Mouse (Mus musculus): Measurements from ENCODE around the gene E430018J23Rik. TPM values are rescaled to one million over a fixed set of nuclear protein-coding genes. Genes with fewer than 3 reads are reported as not detected.
"Not testable (repeated sequence)": the region's sequence is repeated elsewhere in the genome, so short reads cannot be mapped to it uniquely, and the experiment has no call there.

The E430018J23Rik gene
- total and polyA plus RNA-seq, 2 experiments from 2014 or later = 3.3 to 12.1 TPM

DNA sequence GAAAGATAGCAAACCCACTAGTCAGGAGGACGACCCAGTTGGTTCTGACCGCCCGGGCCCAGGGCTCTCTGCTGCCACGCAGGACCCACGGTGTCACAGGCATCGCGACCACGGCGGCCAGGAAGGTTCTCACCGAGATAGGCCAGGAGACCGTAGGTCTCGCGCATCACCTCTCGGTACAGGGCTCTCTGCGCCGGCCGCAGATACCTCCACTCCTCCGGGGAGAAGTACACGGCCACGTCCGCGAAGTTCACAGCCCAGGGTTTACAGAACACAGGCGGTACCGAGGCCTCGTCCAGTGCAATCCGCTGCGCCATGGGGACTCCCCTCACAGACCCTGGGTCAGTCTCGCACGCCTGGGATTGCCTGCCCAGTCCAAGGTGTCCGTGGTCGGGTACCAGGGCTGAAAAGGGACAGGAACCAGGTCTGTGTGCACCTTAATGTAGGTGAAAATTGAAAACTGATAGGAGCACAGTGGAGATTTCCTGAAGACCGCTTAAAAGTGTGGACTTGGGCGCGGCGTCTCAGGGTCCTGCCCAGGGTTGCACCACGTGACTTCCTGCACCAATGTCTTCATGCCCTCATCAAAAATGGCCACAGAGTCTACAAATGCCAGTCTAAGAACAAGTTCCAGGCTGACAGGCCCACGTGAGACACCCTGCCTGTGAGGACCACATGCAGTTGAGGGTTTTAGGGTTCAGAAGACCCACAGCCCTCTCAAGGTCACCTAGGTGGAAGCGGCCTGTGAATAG, 6.6 kb downstream of the E430018J23Rik start, which contains the start of gene 9130019O22Rik:
Gene 9130019O22Rik (minus strand): TSS at position 526 of the 752 bp plus-strand sequence.
- Histone ChIP-seq H3K36me3 (replicated peaks; ENCODE audit: control insufficient read depth, insufficient read depth, low read length) (peaks cover 7% of the 10 kb centered on the region), H3K4me1 (ENCODE audit: control insufficient read depth, insufficient read depth) (no peaks in the 10 kb centered on the region)

GRCm38 (mm10) chr7:127385560-127385959, 7.9 kb downstream of the E430018J23Rik start:
- ATAC-seq (ENCODE audit: insufficient read depth, low read depth); H3K27ac ChIP-seq (ENCODE audit: low read depth); H3K4me2 ChIP-seq (ENCODE audit: low read depth, low read length); H3K4me3 ChIP-seq (ENCODE audit: low read depth, low read length); H3K9ac ChIP-seq (replicated peaks; ENCODE audit: low read depth, low read length); H3K27me3 ChIP-seq (ENCODE audit: control insufficient read depth, insufficient read depth, low read length); H3K9me3 ChIP-seq (replicated peaks; ENCODE audit: control insufficient read depth, low read length); H3K4me1 ChIP-seq (ENCODE audit: control insufficient read depth, insufficient read depth); DNase-seq (ENCODE audit: low spot score); H3K36me3 ChIP-seq (replicated peaks; ENCODE audit: control insufficient read depth, insufficient read depth, low read length): not testable (repeated sequence)
- WGBS = 90% methylated on average over 4 of the region's 4 CpGs

More for the DNA sequence above, 6.6 kb downstream of the E430018J23Rik start, which contains the start of gene 9130019O22Rik:
- WGBS = 9% methylated on average over 36 of the region's 38 CpGs
- DNase-seq (ENCODE audit: low spot score) (peak; percentile 90), ATAC-seq (ENCODE audit: insufficient read depth, low read depth) (peak; percentile 88)
- no peak for TF ChIP-seq EP300 (IDR thresholded peaks at IDR 0.05; ENCODE audit: low read depth)
- TF ChIP-seq CTCF (IDR thresholded peaks at IDR 0.05; ENCODE audit: low read depth) = no peak
- Histone ChIP-seq H3K27me3 (ENCODE audit: control insufficient read depth, insufficient read depth, low read length) (no peaks in the 10 kb centered on the region), H3K4me2 (ENCODE audit: low read depth, low read length) (peak within 1 kb of the TSS; percentile 73), H3K4me3 (ENCODE audit: low read depth, low read length) (peak within 1 kb of the TSS; percentile 66), H3K9me3 (replicated peaks; ENCODE audit: control insufficient read depth, low read length) (no peaks in the 10 kb centered on the region), H3K27ac (ENCODE audit: low read depth) (peak within 1 kb of the TSS; percentile 54; the same call in 1 of the 2 replicates), H3K9ac (replicated peaks; ENCODE audit: low read depth, low read length) (peak within 1 kb of the TSS; percentile 67)

GRCm38 (mm10) chr7:127378310-127378921, 15.0 kb downstream of the E430018J23Rik start:
- DNase-seq (ENCODE audit: low spot score) = no peak
- H3K36me3 ChIP-seq (replicated peaks; ENCODE audit: control insufficient read depth, insufficient read depth, low read length) = no peaks in the 10 kb centered on the region
- ATAC-seq (ENCODE audit: insufficient read depth, low read depth) = no peak
- no peaks in the 10 kb centered on the region for H3K27me3 ChIP-seq (ENCODE audit: control insufficient read depth, insufficient read depth, low read length)
- H3K4me3 ChIP-seq (ENCODE audit: low read depth, low read length) = no peak overlapping the region
- TF ChIP-seq EP300 (IDR thresholded peaks at IDR 0.05; ENCODE audit: low read depth) = no peak
- no peak for TF ChIP-seq CTCF (IDR thresholded peaks at IDR 0.05; ENCODE audit: low read depth)
- no peak overlapping the region for H3K9ac ChIP-seq (replicated peaks; ENCODE audit: low read depth, low read length)
- no peak overlapping the region for H3K4me2 ChIP-seq (ENCODE audit: low read depth, low read length)
- H3K27ac ChIP-seq (ENCODE audit: low read depth) = no peak overlapping the region
- H3K9me3 ChIP-seq (replicated peaks; ENCODE audit: control insufficient read depth, low read length) = no peaks in the 10 kb centered on the region
- WGBS = 57% methylated on average over 6 of the region's 6 CpGs
- no peaks in the 10 kb centered on the region for H3K4me1 ChIP-seq (ENCODE audit: control insufficient read depth, insufficient read depth)

DNA sequence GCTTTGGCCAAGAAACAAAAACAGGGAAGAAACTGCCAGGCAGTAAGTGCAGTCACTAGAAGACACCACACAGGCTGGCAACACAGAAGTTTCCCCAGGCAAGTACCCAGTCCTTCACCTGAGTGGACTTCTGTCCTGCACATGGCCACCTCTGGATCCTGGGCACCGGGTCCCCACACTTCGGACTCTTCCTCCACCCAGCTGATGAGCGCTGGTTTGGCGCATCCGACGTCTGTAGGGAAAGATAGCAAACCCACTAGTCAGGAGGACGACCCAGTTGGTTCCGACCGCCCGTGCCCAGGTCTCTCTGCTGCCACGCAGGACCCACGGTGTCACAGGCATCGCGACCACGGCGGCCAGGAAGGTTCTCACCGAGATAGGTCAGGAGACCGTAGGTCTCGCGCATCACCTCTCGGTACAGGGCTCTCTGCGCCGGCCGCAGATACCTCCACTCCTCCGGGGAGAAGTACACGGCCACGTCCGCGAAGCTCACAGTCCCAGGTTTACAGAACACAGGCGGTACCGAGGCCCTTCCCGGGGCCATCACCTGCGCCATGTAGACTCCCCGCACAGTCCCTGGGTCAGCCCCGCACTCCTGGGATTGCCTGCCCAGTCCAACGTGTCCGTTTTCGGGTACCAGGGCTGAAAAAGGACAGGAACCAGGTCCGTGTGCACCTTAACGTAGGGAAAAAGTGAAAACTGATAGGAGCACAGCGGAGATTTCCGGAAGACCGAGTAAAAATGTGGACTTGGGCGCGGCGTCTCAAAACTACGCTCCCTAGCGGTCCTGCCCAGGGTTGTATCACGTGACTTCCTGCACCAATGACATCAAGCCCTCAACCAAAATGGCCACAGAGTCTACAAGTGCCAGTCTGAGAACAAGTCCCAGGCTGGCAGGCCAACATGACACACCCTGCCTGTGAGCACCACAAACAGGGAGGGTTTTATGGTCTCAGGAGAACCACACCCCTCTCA, 17.9 kb downstream of the E430018J23Rik start, which contains the start of gene Zfp747:
Gene Zfp747 (minus strand): TSS at position 780 of the 975 bp plus-strand sequence.
- WGBS = under 1% methylated on average over 48 of the region's 49 CpGs

DNA sequence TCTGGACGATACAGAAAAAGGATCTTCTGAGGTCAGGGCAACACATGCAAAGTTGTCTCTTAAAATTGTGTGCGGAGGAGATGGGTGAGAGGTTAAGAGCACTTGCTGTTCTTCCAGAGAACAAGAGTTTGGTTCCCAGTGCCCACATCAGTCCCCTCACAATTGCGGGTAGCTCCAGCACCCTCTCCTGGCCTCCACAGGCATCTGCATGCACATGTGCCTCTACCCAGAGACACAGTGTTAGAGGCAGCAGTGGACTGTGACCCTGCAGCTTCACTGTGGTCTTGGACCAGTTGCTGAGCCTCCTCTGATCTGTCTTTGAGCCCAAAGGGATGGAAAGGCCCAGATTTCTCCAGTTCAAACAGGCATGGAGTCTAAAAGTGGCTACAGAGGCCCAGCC, 21.6 kb downstream of the E430018J23Rik start:
- ATAC-seq (ENCODE audit: insufficient read depth, low read depth); H3K9ac ChIP-seq (replicated peaks; ENCODE audit: low read depth, low read length); H3K4me1 ChIP-seq (ENCODE audit: control insufficient read depth, insufficient read depth); H3K9me3 ChIP-seq (replicated peaks; ENCODE audit: control insufficient read depth, low read length); H3K36me3 ChIP-seq (replicated peaks; ENCODE audit: control insufficient read depth, insufficient read depth, low read length); H3K27ac ChIP-seq (ENCODE audit: low read depth); H3K27me3 ChIP-seq (ENCODE audit: control insufficient read depth, insufficient read depth, low read length); DNase-seq (ENCODE audit: low spot score); H3K4me3 ChIP-seq (ENCODE audit: low read depth, low read length); H3K4me2 ChIP-seq (ENCODE audit: low read depth, low read length): not testable (repeated sequence)
- 82% methylated on average over 3 of the region's 3 CpGs for WGBS

More for the DNA sequence above, 17.9 kb downstream of the E430018J23Rik start, which contains the start of gene Zfp747:
- DNase-seq (ENCODE audit: low spot score) = peak; percentile 94
- H3K9me3 ChIP-seq (replicated peaks; ENCODE audit: control insufficient read depth, low read length); H3K36me3 ChIP-seq (replicated peaks; ENCODE audit: control insufficient read depth, insufficient read depth, low read length); H3K27me3 ChIP-seq (ENCODE audit: control insufficient read depth, insufficient read depth, low read length); H3K4me1 ChIP-seq (ENCODE audit: control insufficient read depth, insufficient read depth): not testable (repeated sequence)
- Histone ChIP-seq H3K4me3 (ENCODE audit: low read depth, low read length) (peak within 1 kb of the TSS; percentile 54), H3K4me2 (ENCODE audit: low read depth, low read length) (peak within 1 kb of the TSS; percentile 84), H3K27ac (ENCODE audit: low read depth) (peak within 1 kb of the TSS; percentile 58; the same call in 1 of the 2 replicates), H3K9ac (replicated peaks; ENCODE audit: low read depth, low read length) (peak within 1 kb of the TSS; percentile 79)
- ATAC-seq (ENCODE audit: insufficient read depth, low read depth) = peak; percentile 96
- TF ChIP-seq CTCF (IDR thresholded peaks at IDR 0.05; ENCODE audit: low read depth) = peak; percentile 66
